28 mouse cellular contexts compared by ENCODE assay signal in genomic region chr2:118783093-118783492, GRCm38 (mm10). TPM values are rescaled to one million over a fixed set of nuclear protein-coding genes. Genes with fewer than 3 reads are reported as not detected.
DNase-seq lines count a peak whose midpoint lies in the region; ATAC-seq lines count a peak whose summit lies in the region.
"Had no signal": no experiment of that assay in that cellular context is flagged by ENCODE, and none has a peak within 500 bp of the region (broad histone marks: within the 10 kb centered on the region; RNA-seq: fewer than 3 reads in every experiment).

No protein-coding gene starts in this region.

- ATAC-seq in cerebellum, adult (ENCODE audit: insufficient number of reproducible peaks, low FRiP score, low TSS enrichment), result no peak
- ATAC-seq: forebrain, embryonic 16.5 days; hindbrain, embryonic 16.5 days; intestine, embryonic 15.5 days; midbrain, embryonic 15.5 days had no signal

- DNase-seq in cerebellum, adult 11-12 months, result peak; percentile 12
- peak; percentile 22 for DNase-seq in thymus, postnatal 14 days
- DNase-seq in thymus, postnatal 10 days (ENCODE audit: low spot score in 2 of 2), result no peak
- peak; percentile 90 for DNase-seq in adipocyte (ENCODE audit: low spot score)
- no peak for DNase-seq in lung, adult 18-20 months
- DNase-seq in gastrocnemius, postnatal 25 days, result no peak
- DNase-seq: cerebellum, adult 11 months; cerebellum, adult 9-11 months; embryo, embryonic 11 days; heart, postnatal 14 days; kidney, adult 2 months; kidney, postnatal 10 days; liver; right cerebral cortex, postnatal 25 days had no signal

RNA-seq across cellular contexts. Expression of gene Disp2, which starts 3.6 kb away (rescaled TPM):
- total RNA-seq in gastrocnemius, postnatal 25 days (2021), result not detected
- total RNA-seq: megakaryocyte progenitor cell, adult 5-6 weeks had no signal

RNA-seq across cellular contexts. Expression of gene Phgr1, which starts 10.5 kb away (rescaled TPM):
- not detected for total RNA-seq in gastrocnemius, postnatal 25 days (2021)
- total RNA-seq: adrenal gland, adult 18-20 months; adrenal gland, postnatal 4 days; ES-E14; gastrocnemius, adult 8-10 months; heart, postnatal 14 days; layer of hippocampus, adult 18-20 months; layer of hippocampus, postnatal 10 days; left cerebral cortex, adult 18-20 months; left cerebral cortex, postnatal 14 days; megakaryocyte progenitor cell, adult 5-6 weeks had no signal

RNA-seq across cellular contexts. Expression of gene Ccdc9b, which starts 20.6 kb away (rescaled TPM):
- total RNA-seq in gastrocnemius, postnatal 25 days (2021), result 10 to 100 TPM; 11.8 to 13.0 TPM

RNA-seq across cellular contexts. Expression of gene Knstrn, which starts 30.7 kb away (rescaled TPM):
- total RNA-seq in gastrocnemius, postnatal 25 days (2021), result 1 to 10 TPM in 1 of 2 experiments, under 1 TPM in 1; 0.92 to 1.3 TPM

RNA-seq across cellular contexts. Expression of gene Inafm2, which starts 37.5 kb away (rescaled TPM):
- 1 to 10 TPM; 3.6 to 4.9 TPM for total RNA-seq in gastrocnemius, postnatal 25 days (2021)

Comparison
In these comparisons a context has a peak if more than half of its experiments do, and no peak if none do; other contexts are left out.
1. DNase-seq: peak in cerebellum, adult 11-12 months (single experiment), thymus, postnatal 14 days (single experiment) and adipocyte (single experiment); none in thymus, postnatal 10 days (0 of 2), lung, adult 18-20 months (0 of 2) and gastrocnemius, postnatal 25 days (single experiment).